Mouse (Mus musculus): Measurements from ENCODE around the gene Pdik1l.

Gene Pdik1l

DNA sequence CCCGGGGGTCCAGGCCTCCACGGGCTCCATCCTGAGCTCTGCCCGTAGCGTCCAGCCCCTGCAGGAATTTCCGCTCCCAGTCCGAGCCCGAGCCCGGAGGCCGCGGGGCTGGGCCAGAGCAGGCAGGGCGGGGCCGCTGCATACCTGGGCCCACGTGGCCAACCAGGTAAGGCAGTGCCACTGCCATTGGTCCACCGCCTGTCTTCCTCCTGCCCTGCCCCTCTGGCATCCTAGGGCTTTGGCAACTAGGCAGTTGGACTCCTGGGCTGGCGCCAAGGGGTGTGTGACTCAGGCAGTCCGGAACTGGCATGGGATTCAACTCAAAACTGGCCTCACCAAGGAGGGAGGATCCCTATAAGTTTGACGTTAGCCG is 49.4 kb downstream of the Pdik1l start, which contains the start of gene Cnksr1:
Cnksr1 (minus strand) TSS at position 121 of the 373 bp plus-strand sequence.
- no peak for DNase-seq (ENCODE audit: extremely low read depth, low read depth)

DNA sequence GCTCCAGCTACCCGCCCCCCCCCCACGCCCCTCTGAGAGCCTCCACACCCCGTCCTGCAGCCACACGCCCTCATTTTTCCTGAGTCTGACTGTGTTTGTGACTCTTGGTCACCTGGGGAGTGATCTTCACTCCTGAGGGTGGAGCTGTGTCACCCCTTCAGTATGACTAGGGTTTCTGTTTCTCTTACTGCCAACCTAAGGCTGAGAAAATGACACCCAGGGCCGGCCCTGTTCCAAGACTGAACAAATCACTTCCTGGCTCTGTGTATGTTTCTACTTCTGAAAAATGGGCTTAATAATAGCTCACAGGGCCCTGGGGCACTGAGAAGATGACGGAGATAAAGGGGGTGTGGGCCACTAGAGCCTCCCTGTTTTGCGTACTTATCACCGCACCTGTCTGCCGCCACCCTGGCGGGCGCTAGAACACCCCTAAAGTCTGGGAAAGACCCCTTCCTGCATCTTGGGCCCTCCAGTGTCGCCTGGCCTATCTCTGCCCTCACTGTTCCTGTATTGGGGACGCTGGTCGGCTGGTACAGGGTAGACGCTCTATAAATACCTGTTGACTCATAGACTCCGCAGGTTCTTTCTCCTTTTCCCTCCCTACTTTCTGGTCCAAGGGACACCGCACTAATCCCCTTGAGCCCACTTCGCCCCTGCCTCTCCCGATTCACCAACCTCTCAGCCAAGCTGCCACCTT is 50.0 kb downstream of the Pdik1l start:
- no peak for DNase-seq (ENCODE audit: extremely low read depth, low read depth)

DNA sequence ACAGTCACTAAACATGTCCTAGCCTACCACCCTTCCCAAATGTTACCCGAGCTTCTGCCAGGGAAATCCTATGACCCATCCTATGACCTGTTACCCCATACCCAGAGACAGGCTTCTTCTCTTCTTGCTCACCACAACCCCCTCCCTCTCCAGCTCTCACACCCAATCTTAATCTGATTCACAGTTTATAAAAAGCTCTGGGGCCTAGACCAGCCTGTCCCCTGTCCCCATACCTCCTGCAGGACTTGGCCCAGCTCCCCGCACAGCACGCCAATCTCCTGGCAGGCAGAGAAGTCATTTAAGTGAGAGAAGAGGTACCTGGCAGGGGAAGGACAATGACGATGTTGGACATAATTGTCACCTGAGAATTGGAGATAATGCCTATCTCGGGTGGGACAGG is 52.8 kb downstream of the Pdik1l start:
- no peak for DNase-seq (ENCODE audit: extremely low read depth, low read depth)

DNA sequence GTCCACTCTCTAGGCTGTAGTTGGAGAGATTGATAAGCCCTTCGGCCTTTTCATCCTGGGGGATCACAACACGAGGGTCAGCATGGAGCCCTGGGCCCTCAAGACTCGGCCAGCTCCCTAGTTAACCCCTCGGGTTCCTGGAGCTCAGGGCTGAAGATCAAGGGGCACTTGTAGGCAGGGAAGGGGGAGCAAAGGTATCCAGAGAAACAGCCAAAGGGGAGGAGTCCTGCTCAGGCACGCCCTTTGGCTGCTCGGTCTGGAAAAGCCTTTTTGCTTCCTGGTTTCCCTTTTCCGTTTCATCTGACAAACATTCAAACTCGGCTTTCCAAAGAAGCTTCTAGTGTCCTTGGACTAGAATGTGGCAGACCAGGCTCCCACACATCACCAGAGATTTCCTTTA is 57.3 kb downstream of the Pdik1l start:
- DNase-seq (ENCODE audit: extremely low read depth, low read depth), result no peak

DNA sequence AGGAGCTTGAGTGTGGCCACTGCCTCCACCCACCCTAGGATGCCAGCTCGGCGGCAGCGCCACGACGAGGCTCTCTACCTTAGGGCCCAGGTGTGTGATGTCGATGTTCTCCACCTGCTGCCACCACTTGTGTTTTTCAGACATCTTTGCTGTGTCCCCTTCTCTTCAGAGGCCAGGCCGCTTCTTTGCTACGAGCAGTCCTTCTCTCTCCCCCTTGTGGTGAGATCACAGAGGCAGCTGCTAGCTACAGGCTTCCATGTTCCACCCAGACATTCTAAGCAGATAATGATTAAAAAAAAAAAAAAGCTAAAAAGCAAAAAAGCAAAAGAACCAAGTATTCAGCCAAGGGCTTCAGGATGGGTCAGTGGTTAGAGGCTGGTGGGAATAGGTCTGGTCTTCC is 60.5 kb downstream of the Pdik1l start, which contains the start of gene Catsper4:
Catsper4 (minus strand) TSS at position 190 of the 400 bp plus-strand sequence.
- DNase-seq (ENCODE audit: extremely low read depth, low read depth), result no peak

Data from MEL-GATA-1-ER (cell line).